Mouse (Mus musculus): ENCODE results near the gene Ube2a. TPM values are rescaled to one million over a fixed set of nuclear protein-coding genes. Genes with fewer than 3 reads are reported as not detected.

Gene Ube2a
- total RNA-seq, 2 experiments from 2014 or later: 52.0 to 53.8 TPM

DNA sequence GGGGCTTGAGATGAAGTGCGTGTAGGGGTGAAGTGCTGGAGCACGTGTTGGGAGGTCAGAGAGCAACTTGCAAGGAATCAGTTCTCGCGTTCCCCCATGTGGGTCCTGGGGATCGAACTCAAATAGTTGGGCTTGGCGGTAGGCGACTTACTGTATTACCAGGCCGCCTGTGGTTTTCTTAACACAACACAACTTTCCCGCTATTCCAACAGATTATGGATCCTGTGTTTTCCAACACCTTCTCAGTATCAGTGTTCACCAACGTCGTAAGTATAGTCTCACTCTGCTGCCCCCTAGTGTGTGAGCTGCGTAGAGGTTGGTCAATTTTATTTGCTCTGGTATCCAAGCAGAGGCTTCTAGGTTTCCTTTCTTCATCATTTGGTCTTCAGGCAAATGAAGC, 37.6 kb downstream of the Ube2a start:
- Histone ChIP-seq H3K27ac (no peak overlapping the region), H3K4me3 (no peak overlapping the region)
- TF ChIP-seq CTCF (conservative IDR thresholded peaks at IDR 0.05): peak; percentile 77
- peak in 1 of 2 experiments; percentile 48 for DNase-seq (ENCODE audit: low spot score in 2 of 2)

DNA sequence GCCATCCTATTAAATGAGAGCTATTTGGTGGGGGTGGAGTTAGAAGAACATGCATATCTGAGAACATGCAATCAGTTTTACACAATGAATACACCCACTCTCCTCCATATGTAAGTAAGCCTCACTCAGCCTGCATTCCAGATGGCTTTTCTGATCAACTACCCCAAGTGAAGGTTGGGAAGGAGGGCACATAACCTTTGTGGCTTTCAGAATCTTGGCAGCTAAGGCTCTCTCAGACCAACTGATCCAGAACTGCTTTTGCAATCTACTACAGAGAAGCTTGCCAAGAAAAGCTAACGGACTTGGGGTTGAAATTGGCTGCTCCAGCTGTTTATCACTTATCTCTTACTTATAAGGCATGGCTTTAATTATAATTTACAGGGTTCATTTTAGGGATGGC, 44.0 kb downstream of the Ube2a start:
- TF ChIP-seq CTCF (conservative IDR thresholded peaks at IDR 0.05): no peak
- DNase-seq (ENCODE audit: low spot score in 2 of 2): no peak

DNA sequence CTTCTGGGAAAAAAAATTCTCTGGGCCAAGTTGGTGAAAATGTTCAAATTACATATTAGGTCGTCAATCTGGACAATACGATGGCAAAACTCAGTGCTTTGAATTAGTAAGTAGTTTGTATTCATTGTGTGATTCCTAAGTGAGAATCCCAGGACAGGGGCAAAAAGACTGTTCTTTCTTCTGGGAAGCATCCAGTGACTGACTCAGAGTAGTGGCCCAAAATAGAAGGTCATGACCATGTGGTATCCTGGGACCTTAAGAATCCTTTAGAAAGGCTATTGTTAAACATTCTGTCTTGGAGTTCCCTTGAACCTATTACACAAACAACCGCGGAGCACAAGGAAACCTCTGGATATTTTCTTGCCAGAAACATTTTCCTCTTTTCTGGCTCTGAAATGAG, 47.6 kb downstream of the Ube2a start:
- DNase-seq (ENCODE audit: low spot score in 2 of 2): no peak
- TF ChIP-seq CTCF (conservative IDR thresholded peaks at IDR 0.05): no peak
- no peak overlapping the region for H3K27ac ChIP-seq
- H3K4me3 ChIP-seq: no peak overlapping the region

More for the DNA sequence above, 44.0 kb downstream of the Ube2a start:
- H3K27ac ChIP-seq: no peak overlapping the region
- H3K4me3 ChIP-seq: no peak overlapping the region

DNA sequence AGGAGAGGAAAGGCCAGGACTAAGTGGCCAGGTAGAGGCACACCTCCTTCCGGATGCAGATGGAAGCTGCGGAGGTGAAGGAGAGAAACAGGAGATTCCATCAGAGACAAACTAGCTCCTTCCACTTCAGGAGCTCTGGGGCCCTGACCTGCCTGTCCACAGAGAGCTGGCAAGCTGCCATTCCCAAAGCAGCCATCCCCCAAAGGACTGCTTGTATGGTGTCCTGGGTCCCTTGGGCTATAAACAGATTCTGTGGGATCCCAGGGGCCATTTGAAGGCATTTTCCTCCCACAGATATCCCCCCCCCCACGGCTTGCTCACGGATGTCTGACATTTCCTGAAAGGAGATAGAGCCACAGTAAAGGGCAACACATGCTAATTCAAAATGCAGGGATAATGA, 55.1 kb downstream of the Ube2a start:
- Histone ChIP-seq H3K4me3 (no peak overlapping the region), H3K27ac (peak overlapping the region; percentile 67; the same call in 1 of the 2 replicates)
- DNase-seq (ENCODE audit: low spot score in 2 of 2): no peak
- no peak for TF ChIP-seq CTCF (conservative IDR thresholded peaks at IDR 0.05)

DNA sequence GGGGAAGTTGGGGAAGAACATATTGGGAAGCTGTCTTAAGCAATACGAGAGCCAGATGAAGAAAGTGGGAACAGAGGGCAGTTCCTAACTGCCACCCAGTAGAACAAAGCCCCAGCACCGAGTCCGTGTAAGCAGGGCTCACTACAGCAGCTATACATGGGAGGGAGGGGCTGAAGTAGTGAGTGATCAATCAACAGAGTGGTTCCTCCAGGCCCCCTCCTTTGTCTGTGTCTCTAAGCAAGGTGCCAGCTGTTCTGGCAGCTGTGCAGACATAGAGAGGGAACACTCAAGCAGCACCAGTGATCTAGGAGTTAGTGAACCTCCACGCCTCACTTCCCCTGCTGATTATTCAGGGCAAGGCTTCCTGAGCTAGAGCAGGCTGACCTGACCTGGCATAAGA, 56.0 kb downstream of the Ube2a start:
- no peak for TF ChIP-seq CTCF (conservative IDR thresholded peaks at IDR 0.05)

DNA sequence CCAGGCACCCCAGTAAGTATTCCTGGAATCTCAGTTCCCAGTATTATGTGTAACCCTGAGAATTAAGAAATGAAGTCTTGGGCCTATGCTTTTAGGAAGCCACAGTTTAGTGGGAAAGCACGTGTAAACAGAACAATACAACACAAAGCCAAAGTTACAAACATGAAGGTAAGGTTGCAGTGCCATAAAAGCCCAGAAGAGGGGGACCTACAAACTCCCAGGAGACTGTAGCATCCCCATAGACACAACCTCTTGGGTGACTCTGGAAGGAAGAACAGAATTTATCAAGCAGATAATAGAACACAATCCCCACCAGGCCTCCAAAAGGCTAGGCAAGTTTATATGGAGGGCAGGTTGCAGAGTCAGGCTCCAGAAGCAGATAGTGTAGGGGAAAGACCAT, 56.9 kb downstream of the Ube2a start:
- Histone ChIP-seq H3K27ac (no peak overlapping the region), H3K4me3 (no peak overlapping the region)
- DNase-seq (ENCODE audit: low spot score in 2 of 2): no peak
- TF ChIP-seq CTCF (conservative IDR thresholded peaks at IDR 0.05): peak; percentile 74

More for the DNA sequence above, 56.0 kb downstream of the Ube2a start:
- no peak for DNase-seq (ENCODE audit: low spot score in 2 of 2)
- Histone ChIP-seq H3K27ac (no peak overlapping the region), H3K4me3 (no peak overlapping the region)

Other genes starting within 250 kb of the Ube2a start
- gene Akap17b, start 228.5 kb upstream of the Ube2a start, total RNA-seq (2021): 1 to 10 TPM; 8.7 to 9.0 TPM
- gene Slc25a43, start 130.2 kb upstream of the Ube2a start, total RNA-seq (2021): under 1 TPM in 1 of 2 experiments, not detected in 1; 0.44 TPM
- 100 to 1,000 TPM; 325 to 333 TPM for gene Slc25a5, start 78.2 kb upstream of the Ube2a start, total RNA-seq (2021)
- gene C330007P06Rik, start 211 bp downstream of the Ube2a start, total RNA-seq (2021): 10 to 100 TPM; 40.4 TPM
- gene Nkrf, start 29.0 kb downstream of the Ube2a start, total RNA-seq (2021): 10 to 100 TPM; 29.7 to 32.2 TPM
- gene Sept6, start 117.9 kb downstream of the Ube2a start, total RNA-seq (2021): 10 to 100 TPM; 50.4 to 51.9 TPM
- not detected for gene Sowahd, start 174.9 kb downstream of the Ube2a start, total RNA-seq (2021)
- 100 to 1,000 TPM; 227 to 242 TPM for gene Rpl39, start 211.5 kb downstream of the Ube2a start, total RNA-seq (2021)
- gene Upf3b, start 236.4 kb downstream of the Ube2a start, total RNA-seq (2021): 10 to 100 TPM; 18.9 to 20.5 TPM

Measured in layer of hippocampus, adult 2 months (tissue).